Mouse (Mus musculus) olfactory bulb, adult 2 months (tissue): ENCODE measurements around the gene Naxd. TPM values are rescaled to one million over a fixed set of nuclear protein-coding genes. Genes with fewer than 3 reads are reported as not detected.
"Not testable (repeated sequence)": the region's sequence is repeated elsewhere in the genome, so short reads cannot be mapped to it uniquely, and the experiment has no call there.

Source experiments
- H3K27ac ChIP-seq: fragments of 200-500 bp; 2 replicates; pipeline ENCODE4 v1.5.1; 2012; ENCODE audit warnings: low read depth, low read length; ENCODE audit not compliant: insufficient read depth
- H3K4me1 ChIP-seq: fragments of 200-500 bp; 2 replicates; pipeline ENCODE4 v1.6.1; 2012; ENCODE audit warnings: low read length; ENCODE audit not compliant: control insufficient read depth, insufficient read depth
- H3K4me3 ChIP-seq: fragments of 200-500 bp; 2 replicates; pipeline ENCODE4 v1.5.1; 2012; ENCODE audit warnings: mild to moderate bottlenecking, low read depth, low read length, moderate library complexity; ENCODE audit not compliant: insufficient read depth
- CTCF ChIP-seq: fragments of 200-500 bp; IDR thresholded peaks from 2 replicates; pipeline ENCODE4 v1.5.1; 2012; ENCODE audit warnings: low read depth, mild to moderate bottlenecking, low read length, moderate library complexity; ENCODE audit not compliant: insufficient read depth
- POLR2A ChIP-seq: fragments of 200-500 bp; IDR thresholded peaks from 2 replicates; pipeline ENCODE4 v1.6.1; 2012; ENCODE audit warnings: mild to moderate bottlenecking, low read depth, low read length, moderate library complexity; ENCODE audit not compliant: insufficient read depth
- WGBS: fragments of 180-500 bp; shearing (Covaris S2); methylation state at CpG from one replicate; pipeline ENCODE4 v1.1.7; 2018; 5-methylcytosine and 5-hydroxymethylcytosine counted together
- polyA plus RNA-seq: library from polyadenylated mRNA; stranded (reverse); fragments of >200 nt; gene quantifications from 2 replicates; pipeline ENCODE4 v1.2.4, GENCODE M21; 2012; ENCODE audit warnings: low replicate concordance; ENCODE audit not compliant: missing spikeins, insufficient read depth, insufficient read length

Gene Naxd
- polyA plus RNA-seq, 1 experiment = not detected

DNA sequence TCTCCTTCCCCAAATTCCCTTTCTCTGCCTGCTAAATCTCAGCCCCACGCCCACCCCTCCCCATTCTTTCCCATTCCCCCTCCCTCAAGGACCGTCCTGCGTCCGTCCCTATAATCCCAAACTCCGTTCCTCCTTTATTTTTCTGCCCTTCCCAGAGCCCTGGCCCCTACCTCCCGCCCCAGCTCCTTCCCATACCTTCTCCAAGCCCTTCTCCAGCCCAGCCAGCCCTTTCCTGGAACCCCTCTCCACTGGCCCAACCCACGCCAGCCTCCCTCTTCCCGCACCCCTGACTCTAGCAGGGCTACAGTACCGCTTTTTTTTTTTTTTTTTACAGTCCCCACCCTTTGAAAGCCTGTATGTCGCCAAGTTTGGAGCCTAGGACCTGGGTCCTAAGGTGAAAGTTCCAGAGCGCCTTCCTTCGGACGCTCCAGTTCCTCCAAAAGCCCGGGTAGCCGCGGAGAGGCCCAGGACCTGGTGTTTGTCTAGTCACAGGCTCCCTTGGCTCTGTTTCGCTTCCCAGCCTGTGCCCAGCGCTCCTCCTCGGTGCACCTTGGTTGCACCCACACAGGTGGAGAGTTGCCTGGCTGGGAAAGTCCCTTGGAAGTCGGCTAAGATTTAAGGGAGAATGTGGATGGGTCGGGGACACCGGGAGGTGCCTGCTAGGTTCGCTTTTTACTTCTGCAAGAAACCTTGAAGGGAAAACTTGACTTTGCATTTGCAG, 18.3 kb upstream of the Naxd start:
- H3K4me1 ChIP-seq = peaks cover 21% of the 10 kb centered on the region
- TF ChIP-seq POLR2A (no peak), CTCF (no peak)
- H3K4me3 ChIP-seq = no peak overlapping the region
- WGBS = 19% methylated on average over 23 of the region's 23 CpGs
- no peak overlapping the region for H3K27ac ChIP-seq

DNA sequence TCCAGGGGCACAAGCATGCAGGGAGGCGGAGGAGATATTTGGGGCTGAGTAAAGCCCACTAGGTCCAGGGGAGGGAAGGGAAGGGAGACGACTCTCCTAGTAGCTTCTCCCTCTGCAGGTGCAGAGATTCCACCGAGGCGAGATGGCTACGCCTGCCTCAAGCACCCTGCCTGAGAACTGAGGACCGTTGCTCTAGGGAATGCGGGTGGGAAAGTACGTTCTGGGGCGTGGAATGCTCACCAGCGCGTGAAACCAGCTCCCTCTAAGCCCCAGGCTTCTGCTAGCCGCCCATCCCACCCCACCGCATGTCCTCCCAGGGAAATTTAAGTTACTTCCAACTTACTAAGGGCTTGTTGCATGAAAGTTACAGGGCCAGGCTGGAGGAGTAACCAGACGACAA, 17.7 kb upstream of the Naxd start:
- Histone ChIP-seq H3K4me1 (peaks cover 21% of the 10 kb centered on the region), H3K27ac (no peak overlapping the region), H3K4me3 (no peak overlapping the region)
- WGBS = 46% methylated on average over 14 of the region's 14 CpGs
- TF ChIP-seq POLR2A = no peak
- no peak for TF ChIP-seq CTCF

DNA sequence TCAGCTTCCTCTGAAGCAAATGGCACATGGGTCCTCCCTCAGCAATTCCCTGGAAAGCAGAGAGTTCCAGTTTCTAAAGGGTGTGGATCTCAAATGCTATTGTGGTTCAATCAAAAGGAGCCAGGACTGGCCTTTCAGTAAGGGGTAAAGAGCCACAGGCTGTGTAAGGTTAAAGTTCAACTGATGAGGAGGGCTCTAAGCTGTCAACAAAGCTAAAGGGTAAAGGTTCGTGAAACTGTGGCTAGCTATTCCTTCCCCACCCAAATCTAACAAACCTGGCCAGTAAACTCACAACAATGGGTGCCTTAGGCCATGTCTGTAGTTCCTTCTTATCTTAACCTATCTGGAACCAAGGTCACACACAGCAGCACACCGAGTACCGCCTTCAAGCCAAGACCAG, 15.4 kb upstream of the Naxd start:
- H3K4me3 ChIP-seq = no peak overlapping the region
- WGBS = 92% methylated on average over 3 of the region's 3 CpGs
- H3K4me1 ChIP-seq = peaks cover 14% of the 10 kb centered on the region
- no peak overlapping the region for H3K27ac ChIP-seq
- TF ChIP-seq CTCF = no peak
- no peak for TF ChIP-seq POLR2A

GRCm38 (mm10) chr8:11482537-11482936, 14.8 kb upstream of the Naxd start:
- WGBS = 76% methylated on average over 3 of the region's 3 CpGs
- Histone ChIP-seq H3K4me3 (no peak overlapping the region), H3K4me1 (peaks cover 15% of the 10 kb centered on the region), H3K27ac (no peak overlapping the region)
- no peak for TF ChIP-seq CTCF
- TF ChIP-seq POLR2A = no peak

GRCm38 (mm10) chr8:11486142-11486541, 11.2 kb upstream of the Naxd start:
- Histone ChIP-seq H3K4me1 (0 out of 2 replicates have a peak, but pooled peaks cover 3% of the 10 kb centered on the region), H3K27ac (no peak overlapping the region), H3K4me3 (no peak overlapping the region)
- no peak for TF ChIP-seq POLR2A
- peak; percentile 63 for TF ChIP-seq CTCF
- WGBS = 20% methylated on average over 7 of the region's 7 CpGs

DNA sequence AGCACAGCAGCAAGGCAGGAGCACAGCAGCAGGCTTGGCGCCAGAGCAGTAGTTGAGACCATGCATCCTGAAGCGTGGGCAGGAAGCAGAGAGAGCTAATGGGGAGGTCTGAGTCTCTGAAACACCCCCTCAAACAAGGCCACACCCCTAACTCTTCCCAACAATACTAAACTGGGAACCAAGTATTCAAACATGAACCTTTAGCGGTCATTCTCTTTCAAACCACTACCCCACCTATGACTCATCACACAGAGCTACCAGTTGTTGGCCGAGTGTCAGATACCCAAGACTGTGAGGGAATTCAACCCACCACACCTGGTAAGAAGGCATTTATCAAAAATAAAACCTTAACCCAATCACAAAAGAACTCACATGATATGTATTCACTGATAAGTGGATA, 10.1 kb upstream of the Naxd start:
- Histone ChIP-seq H3K27ac (no peak overlapping the region), H3K4me1 (0 out of 2 replicates have a peak, but pooled peaks cover 3% of the 10 kb centered on the region), H3K4me3 (no peak overlapping the region)
- WGBS = 62% methylated on average over 4 of the region's 4 CpGs
- no peak for TF ChIP-seq POLR2A
- no peak for TF ChIP-seq CTCF

GRCm38 (mm10) chr8:11492340-11492739, 5.0 kb upstream of the Naxd start:
- not testable (repeated sequence) for H3K27ac ChIP-seq, H3K4me1 ChIP-seq, H3K4me3 ChIP-seq
- WGBS = 83% methylated on average over 2 of the region's 2 CpGs

DNA sequence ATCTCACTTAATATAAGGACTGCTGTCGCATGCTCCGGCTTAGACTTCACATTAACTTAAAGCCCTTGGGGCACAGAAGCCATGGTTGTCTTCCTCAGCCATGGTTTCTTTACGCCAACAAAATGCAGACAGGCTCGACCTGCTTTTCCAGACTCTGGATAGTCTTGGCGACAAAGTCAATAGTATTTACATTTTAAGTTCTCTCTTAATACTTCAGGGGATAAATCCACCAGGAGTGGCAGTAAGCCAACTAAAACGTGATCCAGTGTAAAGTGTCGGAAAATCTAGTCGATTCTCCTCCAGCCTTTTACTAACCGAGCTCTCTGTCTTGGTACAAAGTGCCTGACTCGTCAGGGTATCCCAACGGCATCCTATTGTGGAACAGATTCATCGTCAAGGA, 975 bp downstream of the Naxd start:
- H3K27ac ChIP-seq = no peak overlapping the region
- TF ChIP-seq POLR2A (no peak), CTCF (no peak)
- H3K4me3 ChIP-seq = no peak overlapping the region
- H3K4me1 ChIP-seq = peaks cover 9% of the 10 kb centered on the region
- WGBS = 79% methylated on average over 12 of the region's 12 CpGs

- WGBS = 91% methylated on average over 4 of the region's 4 CpGs
- TF ChIP-seq POLR2A (no peak), CTCF (no peak)
- H3K27ac ChIP-seq = no peak overlapping the region
These were observed 1.6 kb downstream of the Naxd start for GRCm38 (mm10) chr8:11498786-11499485.

More at GRCm38 (mm10) chr8:11498786-11499485, 1.6 kb downstream of the Naxd start:
- Histone ChIP-seq H3K4me3 (no peak overlapping the region), H3K4me1 (peaks cover 9% of the 10 kb centered on the region)
